Mouse (Mus musculus) small intestine, adult 2 months (tissue): ENCODE data around the gene Iqcf4.
A peak's percentile ranks its signal among the peaks of the same experiment; 100 is the strongest.

ENCODE experiments used
- CTCF ChIP-seq: fragments of 200-500 bp; IDR thresholded peaks from 2 replicates; pipeline ENCODE4 v1.5.1; 2012; ENCODE audit warnings: low read depth, mild to moderate bottlenecking, control low read depth, inconsistent platforms, low read length, moderate library complexity, mixed read lengths; ENCODE audit not compliant: insufficient replicate concordance, insufficient read length; ENCODE audit errors: extremely low read depth
- POLR2A ChIP-seq: fragments of 200-500 bp; IDR thresholded peaks from 2 replicates; pipeline ENCODE4 v1.6.1; 2012; ENCODE audit warnings: low read depth, mild to moderate bottlenecking, control low read depth, inconsistent platforms, low read length, moderate library complexity

GRCm38 (mm10) chr9:106531833-106532232 lies 39.0 kb downstream of the Iqcf4 start:
- peak; percentile 95; the same call in 1 of the 2 replicates for TF ChIP-seq CTCF
- no peak for TF ChIP-seq POLR2A
